Mouse (Mus musculus): ENCODE measurements around the gene Mfsd2a.

- no peak for TF ChIP-seq CTCF (IDR thresholded peaks at IDR 0.05)
- TF ChIP-seq EP300 (IDR thresholded peaks at IDR 0.05): no peak
Observed at GRCm38 (mm10) chr4:122923392-122924344, 37.3 kb downstream of the Mfsd2a start.
